ENCODE assay signal across 17 mouse cellular contexts in genomic region chr12:51028601-51029174, GRCm38 (mm10).
DNase-seq lines count a peak whose midpoint lies in the region; ATAC-seq and TF ChIP-seq lines count a peak whose summit lies in the region.
"Had no signal": no experiment of that assay in that cellular context is flagged by ENCODE, and none has a peak within 500 bp of the region (broad histone marks: within the 10 kb centered on the region; RNA-seq: fewer than 3 reads in every experiment).

No protein-coding gene starts in this region.

- H3K4me1 ChIP-seq in lung, embryonic 14.5 days (ENCODE audit: insufficient read depth): no peaks in the 10 kb centered on the region
- no peaks in the 10 kb centered on the region for H3K4me1 ChIP-seq in lung, postnatal 0 days (ENCODE audit: insufficient read depth, low read depth, low read length)
- H3K4me1 ChIP-seq in forebrain, embryonic 10.5 days: peaks cover 23% of the 10 kb centered on the region
- no peaks in the 10 kb centered on the region for H3K4me1 ChIP-seq in hindbrain, embryonic 14.5 days (replicated peaks; ENCODE audit: control insufficient read depth, insufficient read depth, low read length)
- H3K4me1 ChIP-seq in neural tube, embryonic 15.5 days: 0 out of 2 replicates have a peak, but pooled peaks cover 4% of the 10 kb centered on the region
- H3K4me1 ChIP-seq in limb, embryonic 10.5 days: no peaks in the 10 kb centered on the region

- no peaks in the 10 kb centered on the region for H3K27me3 ChIP-seq in lung, embryonic 14.5 days (ENCODE audit: insufficient read depth, low read length)
- H3K27me3 ChIP-seq in lung, postnatal 0 days (replicated peaks; ENCODE audit: insufficient read depth, low read length): no peaks in the 10 kb centered on the region
- H3K27me3 ChIP-seq in forebrain, embryonic 10.5 days (ENCODE audit: poor library complexity, severe bottlenecking): no peaks in the 10 kb centered on the region
- no peaks in the 10 kb centered on the region for H3K27me3 ChIP-seq in hindbrain, embryonic 14.5 days (ENCODE audit: control insufficient read depth, insufficient read depth, low read length)
- H3K27me3 ChIP-seq in neural tube, embryonic 15.5 days (replicated peaks): no peaks in the 10 kb centered on the region
- H3K27me3 ChIP-seq in limb, embryonic 10.5 days (ENCODE audit: low read depth, poor library complexity, severe bottlenecking): no peaks in the 10 kb centered on the region
- H3K27me3 ChIP-seq: heart, embryonic 15.5 days had no signal

- no peak overlapping the region for H3K4me2 ChIP-seq in lung, embryonic 14.5 days
- H3K4me2 ChIP-seq in lung, postnatal 0 days (replicated peaks; ENCODE audit: low read depth, low read length): no peak overlapping the region
- H3K4me2 ChIP-seq in hindbrain, embryonic 14.5 days (replicated peaks): peak overlapping the region; percentile 6; the same call in 1 of the 2 replicates
- peak overlapping the region; percentile 3; the same call in 1 of the 2 replicates for H3K4me2 ChIP-seq in neural tube, embryonic 15.5 days
- H3K4me2 ChIP-seq: heart, embryonic 15.5 days; liver, embryonic 11.5 days had no signal

- DNase-seq in lung, embryonic 14.5 days: no peak
- DNase-seq in lung, postnatal 0 days (ENCODE audit: low spot score): no peak
- no peak for DNase-seq in forebrain, embryonic 10.5 days (ENCODE audit: extremely low spot score, low spot score)
- DNase-seq in hindbrain, embryonic 14.5 days (ENCODE audit: low spot score): peak; percentile 34
- no peak for DNase-seq in kidney, adult 18-20 months
- DNase-seq in limb, embryonic 10.5 days (ENCODE audit: low spot score): no peak
- no peak for DNase-seq in layer of hippocampus, adult 9-11 months
- DNase-seq: adrenal gland, postnatal 25 days; gastrocnemius, postnatal 14 days; lung, postnatal 14 days; right cerebral cortex, postnatal 25 days; thymus, postnatal 25 days had no signal

- H3K9ac ChIP-seq in lung, embryonic 14.5 days: no peak overlapping the region
- H3K9ac ChIP-seq in lung, postnatal 0 days (replicated peaks; ENCODE audit: low read depth): no peak overlapping the region
- no peak overlapping the region for H3K9ac ChIP-seq in hindbrain, embryonic 14.5 days
- no peak overlapping the region for H3K9ac ChIP-seq in neural tube, embryonic 15.5 days (replicated peaks)
- H3K9ac ChIP-seq: heart, embryonic 15.5 days had no signal

- H3K9me3 ChIP-seq in lung, embryonic 14.5 days (ENCODE audit: low read depth, low read length): no peaks in the 10 kb centered on the region
- H3K9me3 ChIP-seq in lung, postnatal 0 days (ENCODE audit: low read length): no peaks in the 10 kb centered on the region
- H3K9me3 ChIP-seq in forebrain, embryonic 10.5 days: no peaks in the 10 kb centered on the region
- H3K9me3 ChIP-seq in hindbrain, embryonic 14.5 days (ENCODE audit: control insufficient read depth, low read length): no peaks in the 10 kb centered on the region
- no peaks in the 10 kb centered on the region for H3K9me3 ChIP-seq in neural tube, embryonic 15.5 days (replicated peaks)
- H3K9me3 ChIP-seq in limb, embryonic 10.5 days (replicated peaks): no peaks in the 10 kb centered on the region
- H3K9me3 ChIP-seq: heart, embryonic 15.5 days had no signal

- TF ChIP-seq EP300 in lung, postnatal 0 days (IDR thresholded peaks at IDR 0.05): no peak

- H3K4me3 ChIP-seq in lung, embryonic 14.5 days (ENCODE audit: low read depth, low read length): no peak overlapping the region
- H3K4me3 ChIP-seq in lung, postnatal 0 days (ENCODE audit: low read depth, low read length): no peak overlapping the region
- no peak overlapping the region for H3K4me3 ChIP-seq in forebrain, embryonic 10.5 days
- H3K4me3 ChIP-seq in hindbrain, embryonic 14.5 days (replicated peaks; ENCODE audit: low read length): no peak overlapping the region
- H3K4me3 ChIP-seq in neural tube, embryonic 15.5 days (replicated peaks): no peak overlapping the region
- no peak overlapping the region for H3K4me3 ChIP-seq in limb, embryonic 10.5 days
- H3K4me3 ChIP-seq: heart, embryonic 15.5 days; layer of hippocampus, adult 2 months had no signal

- no peak for TF ChIP-seq CTCF in lung, embryonic 14.5 days (IDR thresholded peaks at IDR 0.05; ENCODE audit: low read depth)
- no peak for TF ChIP-seq CTCF in lung, postnatal 0 days (IDR thresholded peaks at IDR 0.05)

- ATAC-seq in lung, embryonic 14.5 days (ENCODE audit: insufficient read depth): peak; percentile 49; the same call in 1 of the 2 replicates
- ATAC-seq in lung, postnatal 0 days: no peak
- ATAC-seq in hindbrain, embryonic 14.5 days (ENCODE audit: low FRiP score): peak; percentile 25; the same call in 1 of the 2 replicates
- ATAC-seq in neural tube, embryonic 15.5 days (ENCODE audit: low FRiP score): no peak

- H3K27ac ChIP-seq in lung, embryonic 14.5 days (ENCODE audit: low read depth): no peak overlapping the region
- no peak overlapping the region for H3K27ac ChIP-seq in lung, postnatal 0 days (ENCODE audit: low read length)
- peak overlapping the region; percentile 60 for H3K27ac ChIP-seq in forebrain, embryonic 10.5 days
- no peak overlapping the region for H3K27ac ChIP-seq in hindbrain, embryonic 14.5 days
- H3K27ac ChIP-seq in neural tube, embryonic 15.5 days (replicated peaks): no peak overlapping the region
- no peak overlapping the region for H3K27ac ChIP-seq in limb, embryonic 10.5 days
- H3K27ac ChIP-seq: heart, embryonic 15.5 days; layer of hippocampus, adult 2 months had no signal

- 36% methylated on average over 10 of the region's 10 CpGs for WGBS in lung, embryonic 14.5 days
- WGBS in lung, postnatal 0 days: 32% methylated on average over 10 of the region's 10 CpGs
- WGBS in forebrain, embryonic 10.5 days: 47% methylated on average over 10 of the region's 10 CpGs
- 20% methylated on average over 10 of the region's 10 CpGs for WGBS in hindbrain, embryonic 14.5 days
- 33% methylated on average over 10 of the region's 10 CpGs for WGBS in neural tube, embryonic 15.5 days
- 65% methylated on average over 10 of the region's 10 CpGs for WGBS in limb, embryonic 10.5 days

- H3K36me3 ChIP-seq in lung, embryonic 14.5 days (ENCODE audit: insufficient read depth): no peaks in the 10 kb centered on the region
- H3K36me3 ChIP-seq in lung, postnatal 0 days (ENCODE audit: insufficient read depth, low read length): no peaks in the 10 kb centered on the region
- no peaks in the 10 kb centered on the region for H3K36me3 ChIP-seq in forebrain, embryonic 10.5 days (replicated peaks)
- H3K36me3 ChIP-seq in hindbrain, embryonic 14.5 days (replicated peaks; ENCODE audit: control insufficient read depth, insufficient read depth): no peaks in the 10 kb centered on the region
- H3K36me3 ChIP-seq in neural tube, embryonic 15.5 days: no peaks in the 10 kb centered on the region
- no peaks in the 10 kb centered on the region for H3K36me3 ChIP-seq in limb, embryonic 10.5 days
- H3K36me3 ChIP-seq: G1E; heart, embryonic 15.5 days had no signal

Comparison
In these comparisons a context has a peak if more than half of its experiments do, and no peak if none do; other contexts are left out.
1. ATAC-seq: peak in lung, embryonic 14.5 days (single experiment) and hindbrain, embryonic 14.5 days (single experiment); none in lung, postnatal 0 days (single experiment) and neural tube, embryonic 15.5 days (single experiment).
2. H3K4me2 ChIP-seq: peak in hindbrain, embryonic 14.5 days (single experiment) and neural tube, embryonic 15.5 days (single experiment); none in lung, embryonic 14.5 days (single experiment) and lung, postnatal 0 days (single experiment).